Mouse (Mus musculus) heart, adult 2 months (tissue): ENCODE results near the gene Exoc7.

Experiments
- CTCF ChIP-seq: fragments of 200-600 bp; IDR thresholded peaks from 2 replicates; pipeline ENCODE4 v1.8.1; 2022; ENCODE audit warnings: antibody characterized with exemption, mild to moderate bottlenecking, moderate library complexity
- EP300 ChIP-seq: fragments of 200-500 bp; IDR thresholded peaks from 2 replicates; pipeline ENCODE4 v1.6.1; 2011; ENCODE audit warnings: low read depth, low read length, control low read depth; ENCODE audit not compliant: insufficient read depth
- POLR2A ChIP-seq: fragments of 200-500 bp; IDR thresholded peaks from 2 replicates; pipeline ENCODE4 v1.6.1; 2011; ENCODE audit warnings: mild to moderate bottlenecking, low read depth, low read length, control low read depth; ENCODE audit not compliant: insufficient read depth

GRCm38 (mm10) chr11:116265352-116265751 lies 41.7 kb downstream of the Exoc7 start:
- TF ChIP-seq EP300 (no peak), POLR2A (no peak), CTCF (no peak)
